Mouse (Mus musculus) kidney, adult 2 months (tissue): ENCODE measurements at regions not wholly inside any gene's neighbourhood (a gene's known extent, or its start where the extent isn't known, plus 50 kb on each side); places are given as distances from the start of the nearest gene placed in this dataset.

Experiments
- CTCF ChIP-seq: fragments of 200-500 bp; conservative IDR thresholded peaks from 2 replicates; pipeline ENCODE4 v1.5.1; 2011; ENCODE audit warnings: low read depth, mild to moderate bottlenecking, control low read depth, low read length, moderate library complexity, mixed read lengths; ENCODE audit not compliant: insufficient read depth, insufficient read length
- POLR2A ChIP-seq: fragments of 200-500 bp; IDR thresholded peaks from one replicate; pipeline ENCODE4 v1.6.1; 2011; ENCODE audit warnings: low read depth, low read length, control low read depth

DNA sequence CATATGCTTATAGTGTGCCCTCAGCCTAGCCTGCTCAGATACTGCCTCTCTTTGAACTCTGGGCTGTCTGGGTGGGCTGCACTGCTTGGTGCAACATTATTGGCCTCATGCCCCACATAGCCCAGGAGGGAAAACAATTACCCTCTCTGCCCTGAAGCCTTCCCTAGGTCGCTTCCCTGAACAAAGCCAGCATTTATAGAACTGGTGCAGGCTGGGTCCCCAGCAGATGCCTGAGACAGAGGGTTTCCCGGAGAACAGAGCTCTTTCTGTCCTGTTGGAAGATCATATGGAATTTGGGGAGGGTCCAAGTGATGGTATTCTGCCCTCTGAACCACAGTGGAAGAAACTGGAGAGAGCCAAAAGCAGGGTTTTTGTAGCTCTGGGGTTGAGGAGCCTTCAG, 64.6 kb upstream of the Itga11 start:
- TF ChIP-seq CTCF, result no peak
- TF ChIP-seq POLR2A, result no peak
